Comparison of ENCODE assay signal across 20 mouse cellular contexts in the genomic region with DNA sequence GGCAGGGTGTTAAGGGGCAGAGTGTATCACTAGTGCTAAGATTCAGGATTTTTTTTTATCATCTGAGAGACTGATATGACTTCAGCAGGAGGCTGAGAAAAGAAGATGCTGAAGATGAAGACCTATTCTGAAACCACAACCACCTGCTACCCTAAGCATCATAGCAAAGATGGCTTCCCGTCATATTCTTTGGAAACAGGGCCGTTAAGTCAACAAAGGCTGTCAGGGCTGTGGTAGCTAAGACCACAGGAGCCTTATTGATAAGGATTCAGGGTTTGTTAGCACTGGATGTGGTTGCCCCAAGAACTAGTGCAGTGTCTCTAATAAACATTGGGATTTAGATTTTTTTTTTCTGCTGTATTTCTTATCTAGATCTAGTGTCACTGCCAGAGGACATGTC. TPM values are rescaled to one million over a fixed set of nuclear protein-coding genes. Genes with fewer than 3 reads are reported as not detected.
DNase-seq lines count a peak whose midpoint lies in the region; ATAC-seq lines count a peak whose summit lies in the region.
"Had no signal": no experiment of that assay in that cellular context is flagged by ENCODE, and none has a peak within 500 bp of the region (broad histone marks: within the 10 kb centered on the region; RNA-seq: fewer than 3 reads in every experiment).

No protein-coding gene starts in this region.

- H3K27ac ChIP-seq in heart, embryonic 16.5 days (ENCODE audit: low read length): no peak overlapping the region
- H3K27ac ChIP-seq: embryonic facial prominence, embryonic 12.5 days; forebrain, embryonic 12.5 days; heart, embryonic 10.5 days; hindbrain, embryonic 13.5 days; hindbrain, postnatal 0 days had no signal

- no peak overlapping the region for H3K9ac ChIP-seq in heart, embryonic 16.5 days (ENCODE audit: low read length)
- H3K9ac ChIP-seq: embryonic facial prominence, embryonic 12.5 days; forebrain, embryonic 12.5 days; hindbrain, embryonic 13.5 days had no signal

- WGBS in heart, embryonic 16.5 days: 53% methylated on average over 2 of the region's 2 CpGs

- H3K4me1 ChIP-seq in heart, embryonic 16.5 days (ENCODE audit: control insufficient read depth, insufficient read depth, low read length): no peaks in the 10 kb centered on the region
- H3K4me1 ChIP-seq: embryonic facial prominence, embryonic 12.5 days; forebrain, embryonic 12.5 days; heart, embryonic 10.5 days; hindbrain, embryonic 13.5 days had no signal

- no peak for DNase-seq in heart, adult 9 months (ENCODE audit: low spot score in 2 of 2)
- peak; percentile 85 for DNase-seq in thymus, postnatal 0 days (ENCODE audit: low spot score)
- DNase-seq in frontal cortex, postnatal 36 days (ENCODE audit: low spot score in 2 of 2): no peak
- no peak for DNase-seq in kidney, adult 8-10 months
- no peak for DNase-seq in lung, postnatal 36 days
- DNase-seq: adrenal gland, postnatal 10 days; B cell, adult 2 months; cerebellum, adult 11 months; cerebellum, adult 9-10 months; cerebellum, postnatal 25 days; gastrocnemius, postnatal 25 days; heart, postnatal 14 days had no signal

- peak; percentile 60 for ATAC-seq in heart, embryonic 16.5 days (replicated peaks; ENCODE audit: extremely low read depth, insufficient read depth, low FRiP score)
- peak; percentile 72 for ATAC-seq in activated CD4-positive, CD25-positive, alpha-beta regulatory T cell, adult 4 months
- ATAC-seq: forebrain, embryonic 16.5 days; hindbrain, postnatal 0 days had no signal

- H3K36me3 ChIP-seq in heart, embryonic 16.5 days (ENCODE audit: control insufficient read depth, insufficient read depth): no peaks in the 10 kb centered on the region
- H3K36me3 ChIP-seq: embryonic facial prominence, embryonic 12.5 days; forebrain, embryonic 12.5 days; heart, embryonic 10.5 days; hindbrain, embryonic 13.5 days had no signal

- no peaks in the 10 kb centered on the region for H3K27me3 ChIP-seq in heart, embryonic 16.5 days (ENCODE audit: control insufficient read depth, insufficient read depth, low read length)
- H3K27me3 ChIP-seq: embryonic facial prominence, embryonic 12.5 days; forebrain, embryonic 12.5 days; hindbrain, embryonic 13.5 days had no signal

- no peaks in the 10 kb centered on the region for H3K9me3 ChIP-seq in heart, embryonic 16.5 days (replicated peaks; ENCODE audit: control insufficient read depth, low read length)
- H3K9me3 ChIP-seq: embryonic facial prominence, embryonic 12.5 days; forebrain, embryonic 12.5 days; heart, embryonic 10.5 days; hindbrain, embryonic 13.5 days had no signal

- H3K4me3 ChIP-seq in heart, embryonic 16.5 days (ENCODE audit: low read length): no peak overlapping the region
- H3K4me3 ChIP-seq: embryonic facial prominence, embryonic 12.5 days; forebrain, embryonic 12.5 days; heart, embryonic 10.5 days; hindbrain, embryonic 13.5 days had no signal

- no peak overlapping the region for H3K4me2 ChIP-seq in heart, embryonic 16.5 days (ENCODE audit: low read depth, low read length)
- H3K4me2 ChIP-seq: embryonic facial prominence, embryonic 12.5 days; forebrain, embryonic 12.5 days; hindbrain, embryonic 13.5 days had no signal

RNA-seq across cellular contexts. Expression of gene Rasgrp1, which starts 56.7 kb away (rescaled TPM):
- polyA plus RNA-seq in heart, embryonic 16.5 days (2015; fragmentation: Nextera tagmentation; extraction: Ambion mirVana): 2.0 and 4.8 TPM in 2 replicates
- 10 to 100 TPM; 62.0 to 66.3 TPM for polyA plus RNA-seq in activated CD4-positive, CD25-positive, alpha-beta regulatory T cell, adult 4 months (2017; shearing (Covaris generic))
- polyA plus RNA-seq in thymus, postnatal 0 days (2015; fragmentation: Nextera tagmentation; extraction: Ambion mirVana): 79.2 and 90.0 TPM in 2 replicates

Comparison
In these comparisons a context has a peak if more than half of its experiments do, and no peak if none do; other contexts are left out.
1. RNA of gene Rasgrp1, which starts 56.7 kb away (polyA plus RNA-seq): 79.2 to 90.0 TPM in thymus, postnatal 0 days and 62.0 to 66.3 TPM in activated CD4-positive, CD25-positive, alpha-beta regulatory T cell, adult 4 months; 2.0 to 4.8 TPM in heart, embryonic 16.5 days; every median in the first group is over 10 times any median in the second.